Mouse (Mus musculus) R1 (cell line): ENCODE results near the gene Klrb1f.
"Not testable (repeated sequence)": the region's sequence is repeated elsewhere in the genome, so short reads cannot be mapped to it uniquely, and the experiment has no call there.

Source experiments
- DNase-seq: peaks from one replicate; pipeline ENCODE4 v3.0.0-alpha.2; 2018; ENCODE audit warnings: low read depth, low spot score

The Klrb1f gene

GRCm38 (mm10) chr6:129045601-129046000 is at the start of gene Klrb1f:
Gene Klrb1f, plus strand, starts transcription at chr6:129045901.
- no peak for DNase-seq

GRCm38 (mm10) chr6:128996054-128996767 is 49.5 kb upstream of the Klrb1f start:
- DNase-seq = peak; percentile 15

- no peak for DNase-seq
Measured at GRCm38 (mm10) chr6:128996768-128997442, 48.8 kb upstream of the Klrb1f start.

DNA sequence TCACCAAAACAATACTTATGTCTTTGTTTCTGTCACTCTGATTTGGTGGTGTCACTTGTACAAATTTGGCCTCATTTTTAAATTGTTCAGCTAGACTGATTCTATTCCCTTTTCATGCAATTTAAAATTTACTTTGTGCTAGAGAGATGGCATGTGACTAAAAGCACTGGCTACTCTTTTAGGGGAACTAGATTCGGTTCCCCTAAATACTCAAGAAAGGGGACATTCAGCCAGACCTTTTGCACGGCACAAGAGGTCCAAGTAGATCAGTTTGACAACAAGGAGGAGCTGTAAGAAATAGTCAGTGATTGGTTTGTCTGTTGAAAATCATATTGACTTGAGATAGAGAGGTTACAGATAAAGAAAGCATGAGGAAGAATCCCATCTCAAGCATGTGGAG is 44.3 kb upstream of the Klrb1f start:
- DNase-seq = no peak

DNA sequence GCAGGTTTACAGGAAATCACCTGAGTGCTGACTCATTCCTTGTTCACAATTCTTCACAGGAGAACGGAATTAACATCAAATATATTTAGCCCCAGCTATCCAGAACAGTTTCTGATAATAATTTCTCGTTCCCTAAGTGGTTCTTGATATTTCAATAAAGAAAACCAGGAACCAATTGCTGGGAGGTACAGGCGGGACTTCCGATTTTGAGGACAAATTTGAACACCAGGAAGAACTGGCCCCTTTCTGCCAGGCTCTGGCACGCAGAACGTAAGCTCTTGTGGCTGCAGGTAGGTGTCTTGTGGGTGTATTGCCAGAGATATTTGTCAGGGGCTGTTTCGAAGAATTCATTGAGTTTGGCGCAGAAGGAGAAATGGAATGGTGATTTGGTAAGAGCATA is 37.1 kb upstream of the Klrb1f start:
- no peak for DNase-seq

GRCm38 (mm10) chr6:129009846-129010504 is 35.7 kb upstream of the Klrb1f start:
- not testable (repeated sequence) for DNase-seq

DNA sequence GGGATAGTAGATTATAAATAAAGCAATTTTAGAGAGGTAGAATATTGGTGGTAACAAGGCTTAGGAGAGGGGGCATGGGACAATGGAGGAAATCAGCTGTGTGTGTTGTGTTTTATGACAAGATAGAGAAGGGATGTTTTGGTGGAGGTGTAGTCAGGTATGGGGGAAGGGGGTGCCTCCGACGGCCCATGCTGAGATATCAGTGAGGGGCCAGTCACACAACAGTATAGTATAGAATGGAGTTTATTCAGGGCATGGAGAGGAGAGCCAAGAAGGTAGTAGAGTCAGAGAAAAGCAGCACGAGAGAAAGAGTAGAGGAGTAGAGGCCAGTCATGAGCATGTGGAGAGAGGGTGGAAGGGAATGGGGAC is 35.2 kb upstream of the Klrb1f start:
- DNase-seq = no peak

GRCm38 (mm10) chr6:129012012-129012411 is 33.7 kb upstream of the Klrb1f start:
- DNase-seq = not testable (repeated sequence)

DNA sequence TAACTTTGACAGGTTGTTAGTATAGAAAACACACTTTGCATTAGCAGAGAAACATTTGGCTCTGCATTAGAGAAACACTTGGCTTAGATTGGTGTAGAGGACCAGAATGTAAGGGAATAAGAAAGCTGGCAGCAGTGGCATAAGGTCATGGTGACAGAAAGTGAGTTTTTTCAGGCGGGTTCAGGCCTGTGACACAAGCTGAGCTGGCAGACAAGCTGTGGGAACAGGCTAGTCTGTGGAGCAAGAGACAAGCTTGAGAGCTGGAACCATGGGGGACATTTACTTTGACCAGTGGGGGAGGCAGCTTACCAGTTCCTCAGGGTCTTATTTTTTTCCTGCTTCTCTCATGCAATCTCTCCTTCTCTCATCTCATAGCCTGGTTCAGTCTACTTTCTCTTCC is 32.7 kb upstream of the Klrb1f start:
- DNase-seq = no peak

GRCm38 (mm10) chr6:129013762-129014276 is 31.9 kb upstream of the Klrb1f start:
- no peak for DNase-seq

DNA sequence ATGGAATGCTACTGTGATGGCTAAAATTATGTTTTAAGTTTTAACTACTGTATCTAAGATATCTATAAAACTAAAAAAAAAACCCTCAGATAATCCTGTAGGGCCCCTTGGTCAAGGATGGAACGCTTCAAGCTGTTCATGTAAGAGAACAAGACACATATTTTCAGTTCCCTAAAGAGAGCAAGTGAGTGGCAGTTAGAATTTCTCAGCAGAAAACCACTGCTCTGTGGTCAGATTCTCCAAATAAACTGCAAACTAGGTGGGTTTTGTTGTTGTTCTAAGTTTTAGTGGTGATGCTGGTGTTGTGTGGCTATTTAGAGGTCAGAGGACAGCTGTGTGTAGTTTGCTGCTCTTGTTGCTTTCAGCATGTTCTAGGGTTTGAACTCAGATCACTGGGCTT is 31.3 kb upstream of the Klrb1f start:
- no peak for DNase-seq

GRCm38 (mm10) chr6:129027451-129028248 is 18.1 kb upstream of the Klrb1f start:
- no peak for DNase-seq

- DNase-seq = no peak
Measured at GRCm38 (mm10) chr6:129030175-129030824, 15.4 kb upstream of the Klrb1f start.

GRCm38 (mm10) chr6:129030964-129031363 is 14.7 kb upstream of the Klrb1f start:
- DNase-seq = no peak

GRCm38 (mm10) chr6:129033397-129033796 is 12.3 kb upstream of the Klrb1f start:
- no peak for DNase-seq

GRCm38 (mm10) chr6:129035017-129035416 is 10.7 kb upstream of the Klrb1f start:
- no peak for DNase-seq

GRCm38 (mm10) chr6:129036326-129036725 is 9.4 kb upstream of the Klrb1f start:
- DNase-seq = no peak

DNA sequence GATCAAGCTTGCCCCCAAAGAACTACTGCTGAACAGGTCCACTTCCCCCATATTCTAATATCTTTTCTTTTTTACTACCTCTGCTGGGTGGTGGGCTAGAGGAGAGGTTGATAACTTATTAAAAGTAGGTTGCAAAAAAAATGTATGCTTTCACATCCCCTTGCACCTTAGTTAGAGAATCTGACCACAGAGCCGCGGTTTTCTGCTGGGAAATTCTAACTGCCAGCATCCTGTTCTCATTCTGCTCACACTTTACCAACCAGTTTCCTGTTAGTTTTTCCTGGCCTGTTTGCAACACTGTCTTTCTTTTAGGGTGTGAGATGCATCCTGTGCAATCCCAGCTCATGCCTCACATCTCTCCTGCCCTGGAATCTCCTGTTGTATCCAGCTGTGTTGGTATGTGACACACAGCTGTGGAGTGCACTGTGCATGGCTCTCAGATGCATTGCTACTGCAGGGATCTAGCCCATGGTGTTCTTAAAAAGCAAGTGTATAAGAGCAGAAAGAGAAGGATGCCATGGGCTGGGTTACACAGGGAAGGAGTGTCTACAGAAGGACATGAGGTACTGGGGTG is 8.7 kb upstream of the Klrb1f start:
- DNase-seq = no peak

DNA sequence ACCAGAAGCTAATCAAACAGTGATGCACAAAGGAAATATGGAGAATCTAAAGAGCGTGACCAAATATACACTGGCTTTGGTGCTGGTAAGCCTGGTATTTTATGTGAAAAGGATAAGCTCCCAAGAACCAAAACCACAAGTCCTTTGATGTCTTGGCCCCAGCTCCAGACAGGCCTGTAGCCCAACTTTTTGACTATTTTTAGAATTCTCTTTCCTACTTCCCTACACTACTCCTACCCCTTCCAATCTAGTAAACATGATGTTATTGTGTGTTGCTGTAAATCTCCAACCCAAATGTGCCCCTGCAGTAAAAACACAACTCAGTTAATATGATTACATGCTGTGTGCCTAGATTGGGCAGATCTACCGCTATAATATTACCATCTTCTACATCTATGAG is 4.2 kb upstream of the Klrb1f start:
- no peak for DNase-seq

GRCm38 (mm10) chr6:129042470-129042869 is 3.2 kb upstream of the Klrb1f start:
- no peak for DNase-seq

DNA sequence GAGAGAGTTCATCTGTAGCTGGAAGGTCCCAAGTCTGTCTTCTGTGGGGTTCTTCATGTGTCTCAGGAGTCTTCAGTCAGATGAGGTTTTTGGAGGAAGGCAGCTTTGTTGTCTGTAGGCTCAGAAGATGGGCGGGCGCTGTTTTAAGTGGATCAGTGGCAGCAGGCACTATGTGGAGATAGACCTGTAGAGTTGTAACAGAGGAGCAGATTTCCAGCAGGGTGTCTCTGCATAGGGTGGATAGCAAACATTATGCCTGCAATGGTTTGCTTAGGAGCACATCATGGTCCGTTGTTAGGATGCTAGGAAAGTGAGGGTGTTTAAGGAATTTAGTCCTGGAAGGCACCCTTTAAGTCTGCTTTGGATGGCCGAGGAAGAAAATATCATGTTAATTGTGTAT is 2.7 kb downstream of the Klrb1f start:
- no peak for DNase-seq
